Mouse (Mus musculus): Measurements from ENCODE around the gene Alg14. TPM values are rescaled to one million over a fixed set of nuclear protein-coding genes. Genes with fewer than 3 reads are reported as not detected.

The Alg14 gene
- polyA plus RNA-seq, 1 experiment: 15.2 TPM

GRCm38 (mm10) chr3:121277009-121277408, 14.6 kb upstream of the Alg14 start:
- DNase-seq (ENCODE audit: extremely low spot score in 1 of 2, low spot score in 1 of 2): no peak

- no peak for DNase-seq (ENCODE audit: extremely low spot score in 1 of 2, low spot score in 1 of 2)
Measured at GRCm38 (mm10) chr3:121277557-121277956, 14.0 kb upstream of the Alg14 start.

DNA sequence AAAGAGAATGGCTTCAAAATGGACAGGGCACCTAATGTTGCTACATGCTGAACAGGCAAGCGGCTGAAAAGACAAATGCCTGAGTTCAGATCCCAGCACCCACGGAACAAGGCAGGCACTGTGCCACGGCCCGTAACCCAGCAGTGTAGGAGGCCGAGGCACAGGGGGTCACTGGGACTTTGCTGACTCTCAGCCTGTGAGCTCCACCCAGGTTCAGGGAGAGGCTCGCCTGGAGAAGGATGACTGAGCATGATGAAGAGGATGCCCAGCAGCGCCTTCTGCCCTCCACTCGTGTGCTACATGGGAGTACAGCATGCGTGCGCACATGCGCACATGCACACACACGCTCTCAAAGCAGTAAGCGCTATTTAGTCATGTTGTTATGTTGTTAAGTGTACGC, 11.9 kb upstream of the Alg14 start:
- DNase-seq (ENCODE audit: extremely low spot score in 1 of 2, low spot score in 1 of 2): no peak

GRCm38 (mm10) chr3:121282998-121283397, 8.6 kb upstream of the Alg14 start, which contains the start of gene Tmem56:
TSS of gene Tmem56 (minus strand) at chr3:121283098.
- DNase-seq (ENCODE audit: extremely low spot score in 1 of 2, low spot score in 1 of 2): no peak

- DNase-seq (ENCODE audit: extremely low spot score in 1 of 2, low spot score in 1 of 2): no peak
Measured at GRCm38 (mm10) chr3:121285219-121285618, 6.4 kb upstream of the Alg14 start.

GRCm38 (mm10) chr3:121287151-121287550, 4.4 kb upstream of the Alg14 start:
- no peak for DNase-seq (ENCODE audit: extremely low spot score in 1 of 2, low spot score in 1 of 2)

- no peak for DNase-seq (ENCODE audit: extremely low spot score in 1 of 2, low spot score in 1 of 2)
Measured at GRCm38 (mm10) chr3:121290681-121291080, 892 bp upstream of the Alg14 start.

GRCm38 (mm10) chr3:121291225-121291559, 381 bp upstream of the Alg14 start:
- no peak for DNase-seq (ENCODE audit: extremely low spot score in 1 of 2, low spot score in 1 of 2)

GRCm38 (mm10) chr3:121294200-121294599, 2.6 kb downstream of the Alg14 start:
- no peak for DNase-seq (ENCODE audit: extremely low spot score in 1 of 2, low spot score in 1 of 2)

DNA sequence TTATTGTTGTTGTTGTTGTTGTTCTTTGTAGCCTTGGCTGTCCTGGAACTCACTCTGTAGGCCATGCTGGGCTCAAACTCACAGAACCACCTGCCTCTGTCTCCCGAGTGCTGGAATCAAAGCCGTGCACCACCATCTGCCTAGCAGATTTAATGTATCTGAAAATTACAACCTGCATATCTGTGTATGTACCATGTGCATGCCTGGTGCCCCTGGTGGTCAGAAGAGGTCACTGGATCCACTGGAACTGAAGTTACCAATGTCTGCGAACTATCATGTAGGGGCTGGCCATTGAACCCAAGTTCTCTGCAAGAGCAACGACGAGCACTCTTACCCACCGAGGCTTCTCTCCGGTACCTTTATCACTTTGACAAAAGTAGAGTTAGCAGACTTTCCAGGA, 15.1 kb downstream of the Alg14 start:
- no peak for DNase-seq (ENCODE audit: extremely low spot score in 1 of 2, low spot score in 1 of 2)

- peak; percentile 38 to 88 for DNase-seq (ENCODE audit: extremely low spot score in 1 of 2, low spot score in 1 of 2)
Measured at GRCm38 (mm10) chr3:121307532-121308234, 16.1 kb downstream of the Alg14 start.

DNA sequence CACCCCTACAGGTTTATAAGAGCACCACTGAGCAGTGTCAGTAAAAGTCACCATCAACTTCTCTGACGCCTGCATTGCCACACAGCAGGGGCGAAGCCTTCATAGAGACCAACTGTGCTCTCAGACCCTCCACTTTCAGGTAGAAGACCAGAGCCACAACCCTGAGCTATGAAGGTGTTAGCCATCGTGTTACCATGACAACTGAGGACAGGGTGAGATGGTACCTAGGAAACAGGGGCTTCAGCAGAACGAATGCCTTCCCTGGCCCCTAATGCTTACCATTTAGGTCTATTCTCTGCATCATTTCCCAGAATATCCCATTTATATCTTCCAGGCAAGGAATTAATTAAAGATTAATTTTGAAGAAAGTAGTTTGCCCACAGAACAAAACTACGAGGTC, 17.4 kb downstream of the Alg14 start:
- no peak for DNase-seq (ENCODE audit: extremely low spot score in 1 of 2, low spot score in 1 of 2)

- no peak for DNase-seq (ENCODE audit: extremely low spot score in 1 of 2, low spot score in 1 of 2)
Measured at GRCm38 (mm10) chr3:121309429-121309828, 17.9 kb downstream of the Alg14 start.

DNA sequence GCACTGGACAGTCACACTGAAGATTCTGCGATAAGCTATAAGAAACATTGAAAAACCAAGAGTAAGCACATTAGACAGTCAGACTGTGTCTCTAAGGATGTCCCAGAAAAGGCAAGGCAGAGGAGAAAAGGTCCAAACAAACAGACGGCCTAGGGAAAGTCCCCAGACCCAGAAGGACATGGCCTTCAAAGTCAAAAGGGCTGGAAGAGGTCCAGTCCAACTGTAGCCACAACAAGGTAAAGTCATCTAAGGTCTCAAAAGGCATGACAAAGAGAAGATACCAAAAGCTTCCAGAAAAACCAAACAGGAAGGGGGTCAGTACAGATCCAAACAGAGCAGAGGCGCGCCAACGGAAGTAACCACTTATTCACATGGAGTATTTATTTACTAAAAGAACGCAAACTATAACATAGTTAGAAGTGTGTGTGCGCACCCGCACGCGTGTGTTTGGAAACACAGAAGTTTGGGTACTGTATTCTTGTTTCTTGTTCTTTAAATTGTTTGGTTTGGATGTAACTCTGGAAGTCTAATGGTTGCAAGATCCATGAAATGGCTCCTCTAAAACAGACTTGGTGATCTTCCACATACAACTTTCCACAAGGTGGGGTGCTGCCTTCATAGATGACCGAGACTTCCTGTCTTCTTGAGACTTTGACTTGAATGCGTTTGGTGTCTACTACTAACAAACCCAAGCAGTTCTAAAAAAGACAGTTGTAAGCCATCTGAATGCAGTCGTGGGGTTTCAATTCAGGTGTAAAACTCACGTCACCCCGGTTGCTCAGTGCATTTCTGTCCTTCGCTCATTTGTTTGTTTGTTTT, 18.5 kb downstream of the Alg14 start:
- DNase-seq (ENCODE audit: extremely low spot score in 1 of 2, low spot score in 1 of 2): no peak

DNA sequence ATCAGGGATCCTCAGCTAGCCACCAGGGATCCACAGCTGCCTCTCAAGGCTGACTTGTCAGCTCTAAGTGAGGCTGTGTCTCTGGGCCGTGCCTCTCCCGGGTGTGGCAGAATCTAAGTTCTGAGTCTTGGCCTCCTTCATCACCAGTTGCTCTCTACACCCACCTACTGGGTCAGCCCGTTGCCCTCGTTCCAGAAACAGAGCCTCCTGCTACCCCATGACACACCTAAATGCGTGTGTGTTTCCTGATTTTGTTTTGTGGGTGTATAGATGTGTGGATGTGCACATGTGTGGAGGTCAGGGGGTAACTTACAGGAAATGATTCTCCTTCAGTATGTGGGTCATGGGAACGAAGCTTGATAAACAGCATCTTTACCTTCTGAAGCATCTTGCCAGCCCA, 20.9 kb downstream of the Alg14 start:
- no peak for DNase-seq (ENCODE audit: extremely low spot score in 1 of 2, low spot score in 1 of 2)

DNA sequence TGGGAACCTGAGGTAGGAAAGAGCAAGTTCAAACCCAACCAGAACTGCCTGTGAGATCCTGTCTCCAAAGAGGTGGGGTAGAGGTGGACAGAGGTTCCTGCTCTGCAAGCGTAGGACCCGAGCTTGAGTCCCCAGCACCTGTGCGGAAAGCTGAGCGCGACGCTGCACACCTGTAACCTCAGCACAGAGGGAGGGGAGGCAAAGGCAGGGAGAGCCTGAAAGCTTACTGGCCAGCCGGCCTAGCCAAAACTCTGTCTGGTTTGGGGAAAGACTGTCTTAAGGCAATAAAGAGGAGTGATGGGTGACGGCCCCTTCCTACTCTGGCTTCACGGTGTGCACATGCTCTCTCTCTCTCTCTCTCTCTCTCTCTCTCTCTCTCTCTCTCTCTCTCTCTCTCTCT, 21.4 kb downstream of the Alg14 start:
- DNase-seq (ENCODE audit: extremely low spot score in 1 of 2, low spot score in 1 of 2): no peak

GRCm38 (mm10) chr3:121314149-121314548, 22.6 kb downstream of the Alg14 start:
- DNase-seq (ENCODE audit: extremely low spot score in 1 of 2, low spot score in 1 of 2): no peak

- no peak for DNase-seq (ENCODE audit: extremely low spot score in 1 of 2, low spot score in 1 of 2)
Measured at GRCm38 (mm10) chr3:121315498-121315897, 23.9 kb downstream of the Alg14 start.

DNA sequence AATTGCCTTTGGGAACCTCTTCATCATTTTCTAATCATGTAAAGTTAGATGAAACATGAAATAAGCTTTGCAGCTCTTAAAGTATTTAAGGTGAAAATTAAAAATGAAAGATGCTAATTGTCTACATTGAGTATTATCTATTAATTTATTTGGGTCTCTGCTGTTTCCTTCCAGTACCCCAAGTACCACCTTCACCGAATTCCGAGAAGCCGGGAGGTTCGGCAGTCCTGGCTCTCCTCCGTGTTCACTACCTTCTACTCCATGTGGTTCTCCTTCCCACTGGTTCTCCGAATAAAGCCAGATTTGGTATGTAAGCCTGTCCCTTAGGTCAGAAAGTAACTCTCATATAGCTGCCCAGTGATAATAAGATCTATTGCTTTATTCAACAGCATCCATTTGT, 28.3 kb downstream of the Alg14 start:
- no peak for DNase-seq (ENCODE audit: extremely low spot score in 1 of 2, low spot score in 1 of 2)

DNA sequence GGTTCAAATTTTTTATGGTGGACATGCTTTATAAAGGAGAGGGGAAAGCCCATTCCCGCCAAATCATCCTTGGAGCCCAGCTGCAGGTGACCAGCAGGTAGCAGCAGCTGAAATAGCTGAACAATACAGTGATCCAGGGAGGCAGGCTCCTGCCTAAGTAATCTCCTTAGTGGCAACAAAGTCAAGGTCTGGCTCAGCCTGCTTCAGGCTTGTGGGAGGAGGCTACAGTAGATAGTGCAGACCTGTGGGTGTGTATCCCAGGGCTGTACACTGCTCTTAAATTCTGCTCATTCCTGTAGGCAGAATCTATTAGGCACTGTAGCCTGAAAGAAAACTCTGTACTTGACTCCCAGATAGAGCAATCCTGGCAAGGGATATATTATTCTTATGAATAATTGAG, 29.3 kb downstream of the Alg14 start:
- DNase-seq (ENCODE audit: extremely low spot score in 1 of 2, low spot score in 1 of 2): no peak

- no peak for DNase-seq (ENCODE audit: extremely low spot score in 1 of 2, low spot score in 1 of 2)
Measured at GRCm38 (mm10) chr3:121323371-121323770, 31.8 kb downstream of the Alg14 start.

DNA sequence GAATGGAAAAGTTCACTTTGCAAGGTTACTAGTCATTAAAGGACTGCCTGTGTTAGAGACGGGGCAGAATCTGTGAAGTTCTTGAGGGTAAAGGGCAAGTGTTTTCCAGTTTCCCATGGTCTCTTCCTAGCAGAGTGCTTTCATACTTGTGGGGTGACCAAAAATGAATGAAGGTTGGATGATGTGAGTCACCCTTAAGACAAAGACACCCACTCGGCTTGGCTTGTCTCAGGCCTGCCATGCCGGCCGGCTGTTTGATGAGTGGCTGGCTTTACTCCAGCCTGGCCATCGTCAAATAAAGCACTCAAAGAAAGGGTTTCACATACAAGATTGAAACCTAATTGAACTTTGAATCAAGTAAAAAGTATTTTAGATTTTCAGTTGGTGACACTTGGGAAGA, 35.8 kb downstream of the Alg14 start:
- DNase-seq (ENCODE audit: extremely low spot score in 1 of 2, low spot score in 1 of 2): no peak

All from frontal cortex, adult 2 months (tissue).